Comparison of ENCODE assay signal across 31 mouse cellular contexts in genomic region chr12:75924852-75925251, GRCm38 (mm10).
"Had no signal": no experiment of that assay in that cellular context is flagged by ENCODE, and none has a peak within 500 bp of the region (broad histone marks: within the 10 kb centered on the region; RNA-seq: fewer than 3 reads in every experiment).

No protein-coding gene starts in this region.

- H3K4me3 ChIP-seq: heart, embryonic 12.5 days; heart, embryonic 13.5 days; heart, embryonic 15.5 days; hindbrain, embryonic 10.5 days; hindbrain, embryonic 12.5 days; hindbrain, embryonic 13.5 days; hindbrain, embryonic 15.5 days; intestine, embryonic 15.5 days; kidney, embryonic 15.5 days; layer of hippocampus, adult 2 months; left cerebral cortex, adult 2 months had no signal

- H3K9me3 ChIP-seq: heart, embryonic 12.5 days; heart, embryonic 13.5 days; heart, embryonic 15.5 days; hindbrain, embryonic 10.5 days; hindbrain, embryonic 12.5 days; hindbrain, embryonic 13.5 days; hindbrain, embryonic 15.5 days; intestine, embryonic 15.5 days; kidney, embryonic 15.5 days had no signal

- H3K9ac ChIP-seq: heart, embryonic 12.5 days; heart, embryonic 13.5 days; heart, embryonic 15.5 days; hindbrain, embryonic 12.5 days; hindbrain, embryonic 13.5 days; hindbrain, embryonic 14.5 days; hindbrain, embryonic 15.5 days; intestine, embryonic 15.5 days; kidney, embryonic 15.5 days had no signal

- DNase-seq: heart, postnatal 10 days; heart, postnatal 14 days; heart, postnatal 36 days; heart, postnatal 4 days; kidney, adult 11 months; kidney, adult 18-20 months; kidney, adult 2 months; kidney, adult 8-10 months; kidney, adult 9 months; kidney, postnatal 10 days; kidney, postnatal 14 days; kidney, postnatal 25 days; kidney, postnatal 36 days; kidney, postnatal 4 days; layer of hippocampus, adult 9-11 months; layer of hippocampus, postnatal 36 days had no signal

- H3K4me1 ChIP-seq: heart, embryonic 12.5 days; hindbrain, embryonic 12.5 days; hindbrain, embryonic 15.5 days; intestine, embryonic 15.5 days; kidney, embryonic 15.5 days had no signal

- H3K27ac ChIP-seq: heart, embryonic 13.5 days; heart, embryonic 15.5 days; hindbrain, embryonic 10.5 days; hindbrain, embryonic 12.5 days; hindbrain, embryonic 13.5 days; hindbrain, embryonic 14.5 days; hindbrain, embryonic 15.5 days; hindbrain, postnatal 0 days; intestine, embryonic 15.5 days; kidney, embryonic 15.5 days; kidney, postnatal 0 days; layer of hippocampus, adult 2 months; left cerebral cortex, adult 2 months had no signal

- H3K27me3 ChIP-seq: heart, embryonic 12.5 days; heart, embryonic 13.5 days; heart, embryonic 15.5 days; hindbrain, embryonic 12.5 days; hindbrain, embryonic 13.5 days; hindbrain, embryonic 15.5 days; intestine, embryonic 15.5 days; kidney, embryonic 15.5 days had no signal

- H3K4me2 ChIP-seq: heart, embryonic 11.5 days; heart, embryonic 12.5 days; heart, embryonic 13.5 days; heart, embryonic 15.5 days; hindbrain, embryonic 12.5 days; hindbrain, embryonic 13.5 days; hindbrain, embryonic 14.5 days; hindbrain, embryonic 15.5 days; intestine, embryonic 15.5 days; kidney, embryonic 15.5 days had no signal
